Mouse (Mus musculus) erythroblast, embryonic 14.5 days (primary cell): ENCODE measurements at regions not wholly inside any gene's neighbourhood (a gene's known extent, or its start where the extent isn't known, plus 50 kb on each side); places are given as distances from the start of the nearest gene placed in this dataset.

Source experiments
- GATA1 ChIP-seq: IDR thresholded peaks from 2 replicates; pipeline ENCODE4 v1.6.1; 2012; ENCODE audit warnings: low read length, inconsistent platforms, mixed read lengths
- TAL1 ChIP-seq: IDR thresholded peaks from 3 replicates; pipeline ENCODE4 v1.6.1; 2012; ENCODE audit warnings: low read length, inconsistent platforms, mixed read lengths

- no peak for TF ChIP-seq TAL1
- no peak for TF ChIP-seq GATA1
Observed at GRCm38 (mm10) chr5:35185826-35186225, 80.3 kb upstream of the Lrpap1 start.
